Mouse (Mus musculus) T-cell, adult 2 months (primary cell): ENCODE data around the gene Slc35f5.
"Not testable (repeated sequence)": the region's sequence is repeated elsewhere in the genome, so short reads cannot be mapped to it uniquely, and the experiment has no call there.

Source experiments
- DNase-seq: peaks from one replicate; pipeline ENCODE4 v3.0.0; 2022; ENCODE audit warnings: low spot score

The Slc35f5 gene

GRCm38 (mm10) chr1:125560259-125561192 is at the start of gene Slc35f5:
Gene Slc35f5, plus strand, starts transcription at chr1:125560595.
- peak; percentile 69 for DNase-seq

DNA sequence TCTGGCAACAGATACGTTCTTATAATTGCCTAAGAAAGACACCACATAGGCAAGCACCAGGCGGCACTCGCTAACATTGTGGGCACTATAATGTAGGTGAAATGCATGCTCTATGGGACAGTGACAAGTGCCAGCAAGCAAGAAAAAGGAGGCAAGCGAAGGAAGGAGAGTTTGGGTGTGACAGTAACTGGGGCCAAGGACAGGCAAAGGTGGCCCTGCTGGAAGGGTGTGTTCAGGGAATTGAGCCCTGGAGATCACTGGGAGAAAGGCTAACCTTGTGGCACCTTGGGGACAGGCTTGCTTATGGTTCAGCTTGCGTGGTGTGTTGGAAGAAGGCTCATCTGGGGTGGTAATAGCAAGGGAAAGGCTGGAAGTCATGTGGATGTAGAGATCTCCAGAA is 45.7 kb upstream of the Slc35f5 start:
- DNase-seq, result no peak

DNA sequence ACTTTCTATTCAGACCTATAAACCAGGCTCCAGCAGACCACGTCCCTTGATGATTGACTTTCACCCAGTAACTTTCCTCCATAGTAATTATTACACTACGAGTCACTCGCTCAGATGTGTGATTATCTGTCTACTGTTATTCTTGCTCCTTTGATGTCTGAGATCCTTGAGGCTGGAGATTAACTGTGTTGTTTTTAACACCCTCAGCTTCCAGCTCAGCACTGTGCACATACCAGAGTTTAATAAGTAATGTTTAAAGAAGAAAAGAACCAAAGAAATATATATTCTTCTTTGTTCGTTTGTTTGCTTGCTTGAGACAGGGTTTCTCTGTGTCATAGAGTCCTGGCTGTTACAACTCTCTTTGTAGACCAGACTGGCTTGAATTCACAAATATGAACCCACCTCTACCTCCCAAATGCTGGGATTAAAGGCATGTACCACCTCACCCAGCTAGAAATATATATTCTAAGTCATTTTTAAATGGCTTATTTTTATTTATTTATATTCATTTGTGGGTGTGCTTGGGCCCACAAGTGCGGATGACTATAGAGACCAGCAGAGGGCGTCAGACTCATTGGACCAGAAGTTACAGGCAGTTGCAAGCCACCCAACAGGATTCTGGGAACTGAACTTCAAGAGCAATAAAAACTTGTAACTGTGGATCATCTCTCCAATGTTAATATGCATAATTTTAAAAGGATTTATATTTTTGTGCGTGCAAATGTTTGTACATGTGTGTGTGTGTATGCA is 43.3 kb upstream of the Slc35f5 start:
- DNase-seq, result no peak

- peak; percentile 40 for DNase-seq
These were observed 41.2 kb upstream of the Slc35f5 start for GRCm38 (mm10) chr1:125519107-125519611.

GRCm38 (mm10) chr1:125525965-125526665 is 34.3 kb upstream of the Slc35f5 start:
- no peak for DNase-seq

- DNase-seq, result no peak
These were observed 33.8 kb upstream of the Slc35f5 start for GRCm38 (mm10) chr1:125526666-125527004.

DNA sequence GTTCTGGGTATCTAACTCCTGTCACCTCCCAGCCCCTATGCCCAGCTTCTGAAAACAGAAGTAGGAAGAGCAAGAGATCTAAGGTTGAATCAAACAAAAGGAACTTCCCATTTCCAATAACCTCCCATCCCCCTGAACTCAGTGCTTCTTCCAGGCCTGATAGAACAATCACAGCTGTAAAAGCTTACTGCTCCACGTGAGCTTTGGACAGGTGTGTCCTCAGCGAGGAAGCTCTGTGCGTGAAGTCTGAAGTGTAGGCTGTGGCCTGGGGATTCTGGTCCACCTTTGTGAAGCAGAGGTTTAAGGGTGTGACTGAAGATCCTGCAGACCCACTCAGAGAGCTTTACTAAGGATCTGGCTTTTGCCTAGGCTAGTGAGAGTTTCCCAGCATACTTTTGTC is 33.0 kb upstream of the Slc35f5 start:
- no peak for DNase-seq

GRCm38 (mm10) chr1:125533180-125533912 is 27.0 kb upstream of the Slc35f5 start:
- not testable (repeated sequence) for DNase-seq

GRCm38 (mm10) chr1:125537131-125537530 is 23.3 kb upstream of the Slc35f5 start:
- DNase-seq, result no peak

DNA sequence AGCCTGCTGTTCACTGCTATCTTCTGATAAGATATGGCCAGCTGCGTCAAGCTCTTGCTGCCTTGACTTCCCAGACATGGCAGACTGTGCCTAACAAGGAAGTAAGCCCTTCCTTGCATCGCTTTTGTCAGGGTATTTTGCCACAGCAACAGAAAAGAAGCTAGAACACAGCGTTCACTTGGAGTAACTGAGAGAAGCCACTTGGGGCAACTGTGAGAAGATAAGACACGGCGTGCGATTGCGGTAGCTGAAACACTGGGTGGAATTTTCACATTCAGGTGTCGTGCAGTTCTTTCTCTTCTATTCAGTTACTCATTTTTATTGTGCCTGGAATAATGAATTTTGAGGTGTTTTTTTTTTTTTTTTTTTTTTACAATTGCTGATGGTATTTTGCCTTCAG is 22.6 kb upstream of the Slc35f5 start:
- no peak for DNase-seq

GRCm38 (mm10) chr1:125539312-125539711 is 21.1 kb upstream of the Slc35f5 start:
- DNase-seq, result no peak

DNA sequence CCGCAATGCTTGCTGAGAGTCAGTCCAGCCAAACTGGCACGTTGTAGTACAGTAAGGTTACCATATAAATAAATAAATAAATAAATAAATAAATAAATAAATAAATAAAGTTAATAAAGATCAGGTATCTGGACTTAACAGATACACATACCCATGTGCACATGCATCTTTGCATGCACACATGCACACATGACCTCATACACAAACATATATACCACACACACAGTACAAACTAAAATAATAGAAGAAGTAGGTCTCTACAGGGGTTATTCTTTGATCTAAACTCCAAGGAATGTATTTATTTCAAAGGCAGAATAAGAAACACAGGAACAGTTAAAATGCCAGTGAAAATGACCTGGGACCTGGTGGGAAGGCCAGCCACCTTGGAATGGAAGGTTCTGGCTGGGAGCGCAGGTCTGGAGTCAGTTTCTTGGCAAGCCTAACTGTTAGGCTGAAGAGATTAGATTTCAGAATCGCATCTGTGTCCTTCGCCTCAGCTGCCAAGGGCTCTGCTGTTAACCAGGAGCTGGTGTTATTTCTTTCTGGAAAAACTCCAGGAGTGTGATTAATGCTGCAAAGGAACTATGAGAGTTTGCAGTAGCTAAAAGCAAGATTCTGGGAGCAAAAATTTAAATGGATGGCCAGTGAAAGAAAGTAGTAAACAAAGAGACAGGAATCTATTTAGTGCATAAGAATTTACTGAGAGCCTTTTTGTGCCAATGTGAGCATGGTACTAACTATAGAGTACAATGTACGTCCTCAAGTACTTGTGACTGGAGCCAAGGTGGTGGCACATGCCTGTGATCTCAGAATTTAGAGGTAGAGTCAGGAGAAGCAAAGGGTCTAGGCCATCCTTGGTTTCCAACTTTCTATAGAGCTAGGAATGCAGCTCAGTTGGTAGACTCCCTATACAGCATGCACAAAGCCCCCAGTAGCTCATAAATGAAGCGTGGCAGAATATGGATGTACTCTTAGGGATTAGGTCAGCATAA is 18.1 kb upstream of the Slc35f5 start:
- DNase-seq, result no peak

DNA sequence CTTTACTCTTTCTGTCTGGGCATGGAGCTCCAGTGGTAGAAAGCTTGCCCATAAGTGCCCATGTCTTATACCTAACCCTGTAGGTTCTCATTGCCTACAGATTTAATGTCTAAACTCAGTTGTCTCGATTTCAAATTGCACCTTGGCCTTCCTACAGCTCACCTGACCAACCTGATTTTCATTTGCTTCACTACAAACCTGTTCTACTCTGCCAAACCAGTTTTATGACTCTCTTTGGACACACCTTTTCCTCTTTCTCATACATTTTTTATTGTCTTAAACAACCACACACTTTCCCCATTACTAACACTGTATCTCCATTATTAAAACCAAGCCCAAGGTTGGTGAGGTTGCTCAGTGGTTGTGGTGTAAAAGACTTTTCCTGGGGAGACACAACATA is 10.5 kb upstream of the Slc35f5 start:
- no peak for DNase-seq

GRCm38 (mm10) chr1:125550359-125550758 is 10.0 kb upstream of the Slc35f5 start:
- DNase-seq, result no peak

- DNase-seq, result no peak
These were observed 8.8 kb upstream of the Slc35f5 start for GRCm38 (mm10) chr1:125551564-125551963.

DNA sequence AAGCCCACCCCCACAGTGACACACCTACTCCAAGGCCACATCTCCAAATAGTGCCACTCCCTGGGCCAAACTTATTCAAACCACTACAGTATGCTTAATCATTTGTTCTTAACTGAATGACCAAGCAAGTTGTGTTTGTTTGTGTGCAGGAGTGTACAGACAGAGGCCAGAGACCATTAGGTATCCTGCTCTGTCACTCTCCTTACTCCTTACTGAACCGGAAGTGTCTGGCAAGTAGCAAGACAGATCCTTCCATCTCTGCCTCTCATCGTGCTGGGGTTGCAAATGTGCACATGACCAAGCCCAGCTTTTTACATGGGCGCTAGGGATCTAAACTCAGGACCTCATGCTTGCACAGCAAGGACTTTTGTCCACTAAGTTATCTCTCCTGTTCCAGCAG is 1.1 kb upstream of the Slc35f5 start:
- no peak for DNase-seq

DNA sequence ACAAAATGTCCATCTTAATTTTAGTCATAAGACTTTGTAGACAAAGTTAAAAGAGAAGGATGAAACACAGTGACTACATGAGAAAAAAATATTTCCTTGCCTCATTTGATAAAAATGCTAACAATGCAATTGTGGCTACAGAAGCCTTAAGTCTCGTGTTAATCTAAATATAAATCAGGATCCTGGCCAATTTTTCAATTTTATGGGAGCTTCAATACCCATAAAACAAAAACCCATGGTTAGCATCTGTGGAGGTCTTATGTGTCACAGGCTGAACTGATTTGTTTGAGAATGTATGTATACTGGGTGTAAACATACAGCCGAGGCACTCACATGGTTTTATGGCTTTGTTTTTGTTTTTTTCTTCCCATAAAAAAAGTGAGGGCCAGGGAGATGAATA is 674 bp upstream of the Slc35f5 start:
- no peak for DNase-seq

DNA sequence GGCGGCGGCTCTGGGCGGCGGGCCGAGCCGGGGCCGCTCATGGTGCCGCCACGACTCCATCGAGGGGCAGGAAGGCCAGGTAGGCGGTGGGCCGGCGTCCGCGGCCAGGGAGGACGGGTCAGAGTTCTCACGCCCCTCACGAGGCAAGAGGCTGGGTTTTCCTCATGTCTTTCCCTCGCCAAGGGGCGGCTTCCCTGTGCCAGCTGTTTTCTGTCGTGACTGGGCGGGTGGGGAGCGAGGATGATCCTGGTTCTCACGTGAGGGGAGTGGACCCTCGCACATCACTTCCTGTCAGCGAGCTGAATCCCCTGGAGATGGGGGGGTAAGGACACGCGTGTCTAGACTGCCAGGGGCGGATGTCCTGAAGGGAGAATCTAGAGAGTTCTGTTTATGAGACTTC is 811 bp downstream of the Slc35f5 start:
- DNase-seq, result peak; percentile 18

DNA sequence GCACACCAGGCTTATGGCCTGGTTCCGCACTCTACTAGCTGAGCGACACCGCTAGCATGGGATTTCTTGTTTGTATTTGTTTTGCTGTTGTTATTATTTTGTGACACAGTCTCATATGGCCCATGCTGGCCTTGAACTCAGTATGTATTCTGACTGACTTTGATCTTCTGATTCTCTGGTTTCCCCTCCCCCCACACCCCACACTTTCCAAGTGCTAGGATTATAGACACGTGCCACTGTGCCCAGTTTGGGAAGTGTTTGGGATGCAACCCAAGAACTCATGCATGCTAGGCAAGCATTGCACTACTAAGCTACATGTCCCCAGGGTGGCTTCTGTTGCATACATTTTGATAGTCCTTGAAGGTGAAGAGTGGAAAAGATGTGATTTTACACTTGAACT is 1.4 kb downstream of the Slc35f5 start:
- no peak for DNase-seq

DNA sequence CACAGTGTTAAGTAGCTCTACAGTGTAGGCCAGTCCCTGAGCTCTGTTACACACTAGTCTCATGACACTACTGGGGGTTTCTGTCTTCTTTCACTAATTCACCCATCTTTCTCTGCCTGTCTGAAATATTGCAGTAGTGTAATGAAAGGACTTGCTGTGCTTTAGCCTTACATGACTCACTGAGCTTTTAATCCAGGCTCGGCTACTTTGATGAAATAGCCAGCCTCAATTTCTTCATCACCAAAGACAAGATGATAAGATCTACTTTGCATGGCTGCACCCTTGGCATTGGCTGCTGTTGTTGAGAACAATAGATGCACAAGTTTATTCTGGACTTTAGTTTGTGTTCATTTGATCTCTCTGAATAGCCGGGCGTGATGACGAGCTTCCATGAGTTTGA is 7.7 kb downstream of the Slc35f5 start:
- no peak for DNase-seq

- peak; percentile 27 for DNase-seq
These were observed 13.8 kb downstream of the Slc35f5 start for GRCm38 (mm10) chr1:125574219-125574618.
